Mouse (Mus musculus): ENCODE results near the gene Ngly1. TPM values are rescaled to one million over a fixed set of nuclear protein-coding genes. Genes with fewer than 3 reads are reported as not detected.

The Ngly1 gene
- total and polyA plus RNA-seq, 2 experiments from 2014 or later, result 27.0 to 34.3 TPM

GRCm38 (mm10) chr14:16261869-16262268 lies 12.8 kb downstream of the Ngly1 start:
- Histone ChIP-seq H3K4me3 (ENCODE audit: low read depth, low read length) (no peak overlapping the region), H3K9ac (replicated peaks; ENCODE audit: low read depth, low read length) (no peak overlapping the region), H3K36me3 (replicated peaks; ENCODE audit: control insufficient read depth, insufficient read depth, low read length) (peaks cover 36% of the 10 kb centered on the region), H3K4me2 (ENCODE audit: low read depth, low read length) (no peak overlapping the region), H3K4me1 (ENCODE audit: control insufficient read depth, insufficient read depth) (no peaks in the 10 kb centered on the region), H3K9me3 (replicated peaks; ENCODE audit: control insufficient read depth, low read length) (no peaks in the 10 kb centered on the region), H3K27me3 (ENCODE audit: control insufficient read depth, insufficient read depth, low read length) (no peaks in the 10 kb centered on the region), H3K27ac (ENCODE audit: low read depth) (no peak overlapping the region)
- ATAC-seq (ENCODE audit: insufficient read depth, low read depth) (no peak), DNase-seq (ENCODE audit: low spot score) (no peak)
- TF ChIP-seq CTCF (IDR thresholded peaks at IDR 0.05; ENCODE audit: low read depth) (no peak), EP300 (IDR thresholded peaks at IDR 0.05; ENCODE audit: low read depth) (no peak)
- WGBS, result 87% methylated on average over 3 of the region's 3 CpGs

GRCm38 (mm10) chr14:16267028-16267427 lies 17.9 kb downstream of the Ngly1 start:
- ATAC-seq (ENCODE audit: insufficient read depth, low read depth) (no peak), DNase-seq (ENCODE audit: low spot score) (no peak)
- Histone ChIP-seq H3K36me3 (replicated peaks; ENCODE audit: control insufficient read depth, insufficient read depth, low read length) (peaks cover 20% of the 10 kb centered on the region), H3K27ac (ENCODE audit: low read depth) (no peak overlapping the region), H3K4me2 (ENCODE audit: low read depth, low read length) (no peak overlapping the region), H3K9me3 (replicated peaks; ENCODE audit: control insufficient read depth, low read length) (no peaks in the 10 kb centered on the region), H3K9ac (replicated peaks; ENCODE audit: low read depth, low read length) (no peak overlapping the region), H3K4me1 (ENCODE audit: control insufficient read depth, insufficient read depth) (no peaks in the 10 kb centered on the region), H3K4me3 (ENCODE audit: low read depth, low read length) (no peak overlapping the region), H3K27me3 (ENCODE audit: control insufficient read depth, insufficient read depth, low read length) (no peaks in the 10 kb centered on the region)
- no peak for TF ChIP-seq EP300 (IDR thresholded peaks at IDR 0.05; ENCODE audit: low read depth)
- no peak for TF ChIP-seq CTCF (IDR thresholded peaks at IDR 0.05; ENCODE audit: low read depth)
- 83% methylated on average over 5 of the region's 5 CpGs for whole genome bisulfite sequencing

DNA sequence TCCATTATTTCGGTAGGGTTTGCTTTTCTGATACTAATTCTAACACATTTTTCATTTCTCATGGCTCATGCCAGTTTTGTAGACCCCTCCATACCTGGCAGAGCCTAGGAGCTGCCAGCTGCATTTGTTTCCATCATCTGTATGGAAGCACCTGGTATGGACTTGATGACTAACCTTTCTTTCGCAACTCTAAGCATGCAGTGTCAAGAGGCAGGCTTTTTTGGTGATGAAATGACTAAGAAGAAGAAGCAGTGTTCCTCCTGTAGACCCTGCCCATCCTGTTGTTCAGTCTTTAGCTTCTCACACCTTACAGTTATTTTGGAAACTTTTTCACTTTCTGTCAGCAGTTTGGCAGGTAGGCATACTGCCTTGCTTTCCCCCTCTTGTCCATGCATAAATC lies 20.7 kb downstream of the Ngly1 start:
- Histone ChIP-seq H3K9me3 (replicated peaks; ENCODE audit: control insufficient read depth, low read length) (no peaks in the 10 kb centered on the region), H3K9ac (replicated peaks; ENCODE audit: low read depth, low read length) (no peak overlapping the region), H3K36me3 (replicated peaks; ENCODE audit: control insufficient read depth, insufficient read depth, low read length) (peaks cover 23% of the 10 kb centered on the region), H3K4me3 (ENCODE audit: low read depth, low read length) (no peak overlapping the region), H3K4me1 (ENCODE audit: control insufficient read depth, insufficient read depth) (no peaks in the 10 kb centered on the region), H3K27me3 (ENCODE audit: control insufficient read depth, insufficient read depth, low read length) (no peaks in the 10 kb centered on the region), H3K27ac (ENCODE audit: low read depth) (no peak overlapping the region), H3K4me2 (ENCODE audit: low read depth, low read length) (no peak overlapping the region)
- WGBS, result 84% methylated on average over 2 of the region's 2 CpGs
- TF ChIP-seq CTCF (IDR thresholded peaks at IDR 0.05; ENCODE audit: low read depth) (no peak), EP300 (IDR thresholded peaks at IDR 0.05; ENCODE audit: low read depth) (no peak)
- ATAC-seq (ENCODE audit: insufficient read depth, low read depth) (no peak), DNase-seq (ENCODE audit: low spot score) (no peak)

DNA sequence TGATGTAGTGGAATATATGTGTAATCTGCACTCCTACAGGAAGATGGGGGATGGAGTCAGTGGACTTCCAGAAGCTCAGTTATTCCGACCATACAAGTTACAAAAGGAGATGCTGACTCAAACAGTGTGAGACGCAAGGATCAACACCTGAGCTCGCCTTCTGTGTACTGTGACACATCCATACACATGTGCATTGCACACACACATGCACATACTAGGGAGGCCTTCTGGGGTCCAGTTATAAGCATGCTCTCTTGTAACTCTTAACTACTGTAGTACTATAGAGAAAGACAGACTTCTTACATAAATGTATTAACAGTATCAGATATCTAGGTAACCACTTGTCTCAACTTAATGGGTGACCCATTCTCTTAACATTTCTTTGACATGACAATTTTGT lies 24.6 kb downstream of the Ngly1 start:
- TF ChIP-seq CTCF (IDR thresholded peaks at IDR 0.05; ENCODE audit: low read depth) (no peak), EP300 (IDR thresholded peaks at IDR 0.05; ENCODE audit: low read depth) (no peak)
- Histone ChIP-seq H3K27me3 (ENCODE audit: control insufficient read depth, insufficient read depth, low read length) (no peaks in the 10 kb centered on the region), H3K9me3 (replicated peaks; ENCODE audit: control insufficient read depth, low read length) (no peaks in the 10 kb centered on the region), H3K4me1 (ENCODE audit: control insufficient read depth, insufficient read depth) (no peaks in the 10 kb centered on the region), H3K9ac (replicated peaks; ENCODE audit: low read depth, low read length) (no peak overlapping the region), H3K4me3 (ENCODE audit: low read depth, low read length) (no peak overlapping the region), H3K36me3 (replicated peaks; ENCODE audit: control insufficient read depth, insufficient read depth, low read length) (peaks cover 20% of the 10 kb centered on the region), H3K27ac (ENCODE audit: low read depth) (no peak overlapping the region), H3K4me2 (ENCODE audit: low read depth, low read length) (no peak overlapping the region)
- 66% methylated on average over 3 of the region's 3 CpGs for WGBS
- ATAC-seq (ENCODE audit: insufficient read depth, low read depth) (no peak), DNase-seq (ENCODE audit: low spot score) (peak; percentile 17)

DNA sequence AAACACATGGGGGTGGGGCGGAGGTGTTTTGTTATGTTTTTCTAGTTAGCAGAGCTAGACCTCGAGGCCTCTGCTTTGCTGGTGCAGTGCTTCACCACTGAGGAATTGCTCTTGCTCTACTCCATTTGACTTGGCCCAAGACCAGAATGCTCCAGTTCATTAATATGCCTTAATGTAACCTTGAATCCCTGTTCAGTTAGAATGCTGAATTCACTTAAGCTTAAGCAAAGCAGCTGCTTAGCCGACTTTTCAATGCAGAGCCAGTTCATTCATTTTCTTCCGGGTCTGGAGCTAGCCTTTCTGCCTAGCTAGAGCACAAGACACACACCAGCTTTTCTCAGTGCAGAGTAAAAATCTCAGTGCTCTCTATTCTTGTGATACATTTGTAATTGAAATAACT lies 30.1 kb downstream of the Ngly1 start:
- no peak for DNase-seq (ENCODE audit: low spot score)
- Histone ChIP-seq H3K9ac (replicated peaks; ENCODE audit: low read depth, low read length) (no peak overlapping the region), H3K27ac (ENCODE audit: low read depth) (no peak overlapping the region), H3K27me3 (ENCODE audit: control insufficient read depth, insufficient read depth, low read length) (no peaks in the 10 kb centered on the region), H3K4me3 (ENCODE audit: low read depth, low read length) (no peak overlapping the region), H3K4me2 (ENCODE audit: low read depth, low read length) (no peak overlapping the region), H3K36me3 (replicated peaks; ENCODE audit: control insufficient read depth, insufficient read depth, low read length) (peaks cover 20% of the 10 kb centered on the region), H3K4me1 (ENCODE audit: control insufficient read depth, insufficient read depth) (no peaks in the 10 kb centered on the region), H3K9me3 (replicated peaks; ENCODE audit: control insufficient read depth, low read length) (no peaks in the 10 kb centered on the region)
- no peak for ATAC-seq (ENCODE audit: insufficient read depth, low read depth)
- 77% methylated on average over 4 of the region's 4 CpGs for WGBS
- TF ChIP-seq EP300 (IDR thresholded peaks at IDR 0.05; ENCODE audit: low read depth) (no peak), CTCF (IDR thresholded peaks at IDR 0.05; ENCODE audit: low read depth) (no peak)

DNA sequence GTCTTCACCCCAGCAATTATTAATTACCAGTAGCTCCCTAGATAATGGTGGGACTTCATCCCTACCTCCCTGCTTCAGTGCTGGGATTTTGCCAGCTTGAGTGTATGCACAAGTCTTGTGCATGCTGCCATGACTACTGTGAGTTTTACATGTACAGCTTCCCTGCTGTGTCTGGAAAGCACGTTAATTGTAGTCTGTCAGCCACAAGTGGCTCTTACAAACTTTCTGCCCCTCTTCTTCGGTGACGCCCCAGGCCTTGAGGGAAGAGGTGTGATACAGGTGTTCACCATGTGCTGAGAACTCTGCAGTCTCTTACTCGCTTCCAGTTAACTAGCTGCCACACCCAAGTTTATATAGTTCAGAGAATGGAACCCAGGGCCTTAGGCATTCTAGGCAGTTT lies 34.9 kb downstream of the Ngly1 start:
- no peak for ATAC-seq (ENCODE audit: insufficient read depth, low read depth)
- WGBS, result 80% methylated on average over 4 of the region's 4 CpGs
- Histone ChIP-seq H3K9ac (replicated peaks; ENCODE audit: low read depth, low read length) (no peak overlapping the region), H3K4me3 (ENCODE audit: low read depth, low read length) (no peak overlapping the region), H3K36me3 (replicated peaks; ENCODE audit: control insufficient read depth, insufficient read depth, low read length) (peaks cover 21% of the 10 kb centered on the region), H3K27ac (ENCODE audit: low read depth) (no peak overlapping the region), H3K9me3 (replicated peaks; ENCODE audit: control insufficient read depth, low read length) (no peaks in the 10 kb centered on the region), H3K27me3 (ENCODE audit: control insufficient read depth, insufficient read depth, low read length) (no peaks in the 10 kb centered on the region), H3K4me2 (ENCODE audit: low read depth, low read length) (no peak overlapping the region), H3K4me1 (ENCODE audit: control insufficient read depth, insufficient read depth) (no peaks in the 10 kb centered on the region)
- no peak for DNase-seq (ENCODE audit: low spot score)
- TF ChIP-seq EP300 (IDR thresholded peaks at IDR 0.05; ENCODE audit: low read depth) (no peak), CTCF (IDR thresholded peaks at IDR 0.05; ENCODE audit: low read depth) (no peak)

Measured in heart, postnatal 0 days (tissue).